Mouse (Mus musculus) ES-E14 (cell line): Measurements from ENCODE around the gene St7. TPM values are rescaled to one million over a fixed set of nuclear protein-coding genes. Genes with fewer than 3 reads are reported as not detected.
A peak's percentile ranks its signal among the peaks of the same experiment; 100 is the strongest.

ENCODE experiments used
- DNase-seq: peaks from one replicate; pipeline ENCODE4 v3.0.0-alpha.2; 2013; ENCODE audit warnings: low read depth, low spot score
- H3K27ac ChIP-seq: 2 replicates; pipeline ENCODE4 v1.5.1; 2012; ENCODE audit warnings: low read depth, mild to moderate bottlenecking, low read length, moderate library complexity, mixed read lengths; ENCODE audit not compliant: poor library complexity, insufficient read depth, severe bottlenecking
- H3K36me3 ChIP-seq: 2 replicates; pipeline ENCODE4 v1.6.1; 2012; ENCODE audit warnings: mild to moderate bottlenecking, low read length, moderate library complexity, mixed read lengths; ENCODE audit not compliant: control insufficient read depth, poor library complexity, insufficient read depth, severe bottlenecking
- H3K4me1 ChIP-seq, 2 experiments: fragments of 150-350 bp in 1 of 2; sonication (generic) in 1 of 2; 2 replicates each; pipeline ENCODE4 v1.6.1; 2012; ENCODE audit warnings: low read length in 2 of 2, mild to moderate bottlenecking in 1 of 2, mixed read lengths in 1 of 2; ENCODE audit not compliant: control insufficient read depth in 2 of 2, insufficient read depth in 2 of 2, poor library complexity in 1 of 2
- H3K4me3 ChIP-seq, 2 experiments: fragments of 150-350 bp in 1 of 2; sonication (generic) in 1 of 2; 2 replicates each; pipeline ENCODE4 v1.5.1; 2012; ENCODE audit warnings: low read length in 2 of 2, low read depth in 1 of 2, mild to moderate bottlenecking in 1 of 2, mixed read lengths in 1 of 2; ENCODE audit not compliant: insufficient read depth in 1 of 2, poor library complexity in 1 of 2, severe bottlenecking in 1 of 2
- H3K9ac ChIP-seq: 2 replicates; pipeline ENCODE4 v1.6.1; 2012; ENCODE audit warnings: low read depth, mild to moderate bottlenecking, low read length, mixed read lengths; ENCODE audit not compliant: poor library complexity, insufficient read depth, severe bottlenecking
- H3K9me3 ChIP-seq: fragments of 150-350 bp; sonication (generic); 2 replicates; pipeline ENCODE4 v1.6.1; 2012; ENCODE audit warnings: low read depth, mild to moderate bottlenecking, low read length; ENCODE audit not compliant: control insufficient read depth, insufficient read depth
- CHD2 ChIP-seq: IDR thresholded peaks from 2 replicates; pipeline ENCODE4 v1.6.1; 2014; ENCODE audit warnings: mild to moderate bottlenecking, low read depth, low read length, inconsistent platforms
- HCFC1 ChIP-seq: IDR thresholded peaks from 2 replicates; pipeline ENCODE4 v1.6.1; 2012; ENCODE audit warnings: low read length, inconsistent platforms, borderline replicate concordance; ENCODE audit not compliant: insufficient read depth
- MAFK ChIP-seq: IDR thresholded peaks from 2 replicates; pipeline ENCODE4 v1.6.1; 2014; ENCODE audit warnings: mild to moderate bottlenecking, low read depth, low read length, inconsistent platforms; ENCODE audit not compliant: insufficient read depth
- ZC3H11A ChIP-seq: IDR thresholded peaks from 2 replicates; pipeline ENCODE4 v1.6.1; 2012; ENCODE audit warnings: low read depth, mild to moderate bottlenecking, inconsistent platforms, low read length, borderline replicate concordance
- ZNF384 ChIP-seq: IDR thresholded peaks from 2 replicates; pipeline ENCODE4 v1.6.1; 2012; ENCODE audit warnings: low read depth, low read length, inconsistent platforms
- in situ Hi-C, 2 experiments: fragments of 600-800 bp; cut with MboI; formaldehyde crosslinking; loops; one replicate each; pipeline ENCODE4 v1.15.1; 2025; ENCODE audit warnings: low sequenced_read_pairs in 2 of 2, inconsistent platforms in 1 of 2; ENCODE audit not compliant: unreplicated experiment in 2 of 2
- total RNA-seq: library from RNA; depleted of rRNA; stranded (reverse); fragments of 300-350 nt; gene quantifications from 2 replicates; pipeline ENCODE4 v1.2.3, GENCODE M21; 2012

St7 gene
- total RNA-seq, 1 experiment = 4.2 TPM

GRCm38 (mm10) chr6:17829981-17830380 lies 137.2 kb downstream of the St7 start:
- Histone ChIP-seq H3K9me3 (no peaks in the 10 kb centered on the region), H3K4me1 (no peaks in the 10 kb centered on the region), H3K36me3 (no peaks in the 10 kb centered on the region), H3K9ac (no peak overlapping the region), H3K27ac (no peak overlapping the region), H3K4me3 (no peak overlapping the region)
- in situ Hi-C loops = loop anchor here in 1 of 2 experiments (10.0 kb wide), 2 partner anchors 105 to 155 kb away; no protein-coding TSS in a partner anchor
- TF ChIP-seq ZNF384 (no peak), HCFC1 (no peak), CHD2 (no peak), ZC3H11A (no peak), MAFK (no peak)
- no peak for DNase-seq

- no peak overlapping the region for H3K27ac ChIP-seq
- TF ChIP-seq MAFK (no peak), ZC3H11A (peak; percentile 62)
- H3K9ac ChIP-seq = no peak overlapping the region
- H3K9me3 ChIP-seq = no peaks in the 10 kb centered on the region
- DNase-seq = peak; percentile 39
- no peak overlapping the region for H3K4me3 ChIP-seq
- no peaks in the 10 kb centered on the region for H3K4me1 ChIP-seq
- no peaks in the 10 kb centered on the region for H3K36me3 ChIP-seq
- in situ Hi-C loops = loop anchor here in 1 of 2 experiments (10.0 kb wide), 2 partner anchors 110 to 160 kb away; no protein-coding TSS in a partner anchor
Measured at GRCm38 (mm10) chr6:17834493-17834892, 141.8 kb downstream of the St7 start.

- H3K4me3 ChIP-seq = no peak overlapping the region
- DNase-seq = no peak
- in situ Hi-C loops = loop anchor here in 1 of 2 experiments (10.0 kb wide), 2 partner anchors 111 to 161 kb away; no protein-coding TSS in a partner anchor
- H3K4me1 ChIP-seq = no peaks in the 10 kb centered on the region
- no peaks in the 10 kb centered on the region for H3K9me3 ChIP-seq
- TF ChIP-seq HCFC1 (no peak), ZC3H11A (no peak), ZNF384 (no peak), CHD2 (no peak), MAFK (no peak)
- no peak overlapping the region for H3K9ac ChIP-seq
- H3K27ac ChIP-seq = no peak overlapping the region
- no peaks in the 10 kb centered on the region for H3K36me3 ChIP-seq
Measured at GRCm38 (mm10) chr6:17835693-17836092, 143.0 kb downstream of the St7 start.

GRCm38 (mm10) chr6:17837676-17838075 lies 144.9 kb downstream of the St7 start:
- H3K9me3 ChIP-seq = no peaks in the 10 kb centered on the region
- H3K4me3 ChIP-seq = no peak overlapping the region
- H3K27ac ChIP-seq = no peak overlapping the region
- H3K36me3 ChIP-seq = no peaks in the 10 kb centered on the region
- no peak overlapping the region for H3K9ac ChIP-seq
- DNase-seq = no peak
- no peaks in the 10 kb centered on the region for H3K4me1 ChIP-seq
- no peak for TF ChIP-seq ZC3H11A
- no peak for TF ChIP-seq ZNF384
- TF ChIP-seq HCFC1 = no peak
- no peak for TF ChIP-seq CHD2
- no peak for TF ChIP-seq MAFK
- in situ Hi-C loops = loop anchor here in 1 of 2 experiments (10.0 kb wide), 2 partner anchors 113 to 163 kb away; no protein-coding TSS in a partner anchor

GRCm38 (mm10) chr6:17840431-17840830 lies 147.7 kb downstream of the St7 start:
- Histone ChIP-seq H3K9ac (peak overlapping the region; percentile 62), H3K36me3 (no peaks in the 10 kb centered on the region), H3K4me1 (no peaks in the 10 kb centered on the region), H3K9me3 (no peaks in the 10 kb centered on the region), H3K27ac (no peak overlapping the region), H3K4me3 (peak overlapping the region; percentile 37 to 49)
- peak; percentile 50 for DNase-seq
- TF ChIP-seq ZC3H11A (no peak), CHD2 (no peak), HCFC1 (no peak), MAFK (no peak), ZNF384 (no peak)
- in situ Hi-C loops = no loop called here
